Mouse (Mus musculus): ENCODE measurements at regions not wholly inside any gene's neighbourhood (a gene's known extent, or its start where the extent isn't known, plus 50 kb on each side); places are given as distances from the start of the nearest gene placed in this dataset.

- Histone ChIP-seq H3K4me3 (ENCODE audit: insufficient read depth, poor library complexity, severe bottlenecking) (no peak overlapping the region), H3K79me2 (ENCODE audit: control insufficient read depth, insufficient read depth) (no peaks in the 10 kb centered on the region), H3ac (ENCODE audit: control insufficient read depth, insufficient read length, low read depth) (no peak overlapping the region), H3K36me3 (ENCODE audit: control insufficient read depth, insufficient read depth) (peaks cover 20% of the 10 kb centered on the region), H3K27me3 (ENCODE audit: control insufficient read depth, insufficient read depth, insufficient read length) (no peaks in the 10 kb centered on the region), H3K79me3 (ENCODE audit: low read depth) (no peaks in the 10 kb centered on the region)
- TF ChIP-seq MYOG (IDR thresholded peaks at IDR 0.05; ENCODE audit: control insufficient read depth, extremely low read depth, insufficient read length), result no peak
- TF ChIP-seq MAX (IDR thresholded peaks at IDR 0.05), result no peak
- no peak for TF ChIP-seq FOSL1 (IDR thresholded peaks at IDR 0.05; ENCODE audit: insufficient read depth, low read length, poor library complexity, severe bottlenecking)
- TF ChIP-seq MYOD1 (IDR thresholded peaks at IDR 0.05; ENCODE audit: control insufficient read depth, insufficient read length, low read depth), result no peak
- TF ChIP-seq CTCF (IDR thresholded peaks at IDR 0.05; ENCODE audit: control insufficient read depth, insufficient read depth, insufficient read length), result no peak
- TF ChIP-seq CEBPB (IDR thresholded peaks at IDR 0.05; ENCODE audit: low read depth), result no peak
- no peak for TF ChIP-seq USF1 (IDR thresholded peaks at IDR 0.05; ENCODE audit: low read depth)
These were observed 51.0 kb upstream of the Mrps10 start for GRCm38 (mm10) chr17:47317651-47318050.

- Histone ChIP-seq H3K79me3 (ENCODE audit: low read depth) (no peaks in the 10 kb centered on the region), H3ac (ENCODE audit: control insufficient read depth, insufficient read length, low read depth) (no peak overlapping the region), H3K27me3 (ENCODE audit: control insufficient read depth, insufficient read depth, insufficient read length) (no peaks in the 10 kb centered on the region), H3K36me3 (ENCODE audit: control insufficient read depth, insufficient read depth) (peaks cover 16% of the 10 kb centered on the region), H3K79me2 (ENCODE audit: control insufficient read depth, insufficient read depth) (no peaks in the 10 kb centered on the region), H3K4me3 (ENCODE audit: insufficient read depth, poor library complexity, severe bottlenecking) (no peak overlapping the region)
- TF ChIP-seq CTCF (IDR thresholded peaks at IDR 0.05; ENCODE audit: control insufficient read depth, insufficient read depth, insufficient read length), result no peak
- no peak for TF ChIP-seq FOSL1 (IDR thresholded peaks at IDR 0.05; ENCODE audit: insufficient read depth, low read length, poor library complexity, severe bottlenecking)
These were observed 55.5 kb upstream of the Mrps10 start for GRCm38 (mm10) chr17:47313162-47313561.

GRCm38 (mm10) chr17:47311272-47311671 is 57.4 kb upstream of the Mrps10 start:
- Histone ChIP-seq H3ac (ENCODE audit: control insufficient read depth, insufficient read length, low read depth) (no peak overlapping the region), H3K79me3 (ENCODE audit: low read depth) (no peaks in the 10 kb centered on the region), H3K27me3 (ENCODE audit: control insufficient read depth, insufficient read depth, insufficient read length) (no peaks in the 10 kb centered on the region), H3K4me3 (ENCODE audit: insufficient read depth, poor library complexity, severe bottlenecking) (no peak overlapping the region), H3K36me3 (ENCODE audit: control insufficient read depth, insufficient read depth) (peaks cover 15% of the 10 kb centered on the region), H3K79me2 (ENCODE audit: control insufficient read depth, insufficient read depth) (no peaks in the 10 kb centered on the region)
- TF ChIP-seq MYOG (IDR thresholded peaks at IDR 0.05; ENCODE audit: control insufficient read depth, extremely low read depth, insufficient read length) (no peak), USF1 (IDR thresholded peaks at IDR 0.05; ENCODE audit: low read depth) (no peak), FOSL1 (IDR thresholded peaks at IDR 0.05; ENCODE audit: insufficient read depth, low read length, poor library complexity, severe bottlenecking) (no peak), CTCF (IDR thresholded peaks at IDR 0.05; ENCODE audit: control insufficient read depth, insufficient read depth, insufficient read length) (no peak), MAX (IDR thresholded peaks at IDR 0.05) (no peak)

GRCm38 (mm10) chr17:47306027-47306761 is 62.5 kb upstream of the Mrps10 start:
- Histone ChIP-seq H3ac (ENCODE audit: control insufficient read depth, insufficient read length, low read depth) (no peak overlapping the region), H3K27me3 (ENCODE audit: control insufficient read depth, insufficient read depth, insufficient read length) (no peaks in the 10 kb centered on the region), H3K4me3 (ENCODE audit: insufficient read depth, poor library complexity, severe bottlenecking) (no peak overlapping the region), H3K79me3 (ENCODE audit: low read depth) (no peaks in the 10 kb centered on the region), H3K36me3 (ENCODE audit: control insufficient read depth, insufficient read depth) (no peaks in the 10 kb centered on the region), H3K79me2 (ENCODE audit: control insufficient read depth, insufficient read depth) (no peaks in the 10 kb centered on the region)
- TF ChIP-seq MYOD1 (IDR thresholded peaks at IDR 0.05; ENCODE audit: control insufficient read depth, insufficient read length, low read depth), result no peak
- TF ChIP-seq CTCF (IDR thresholded peaks at IDR 0.05; ENCODE audit: control insufficient read depth, insufficient read depth, insufficient read length), result no peak
- no peak for TF ChIP-seq USF1 (IDR thresholded peaks at IDR 0.05; ENCODE audit: low read depth)
- no peak for TF ChIP-seq CEBPB (IDR thresholded peaks at IDR 0.05; ENCODE audit: low read depth)
- no peak for TF ChIP-seq MAX (IDR thresholded peaks at IDR 0.05)
- no peak for TF ChIP-seq MYOG (IDR thresholded peaks at IDR 0.05; ENCODE audit: control insufficient read depth, extremely low read depth, insufficient read length)
- no peak for TF ChIP-seq FOSL1 (IDR thresholded peaks at IDR 0.05; ENCODE audit: insufficient read depth, low read length, poor library complexity, severe bottlenecking)

- Histone ChIP-seq H3K79me3 (ENCODE audit: low read depth) (no peaks in the 10 kb centered on the region), H3ac (ENCODE audit: control insufficient read depth, insufficient read length, low read depth) (no peak overlapping the region), H3K79me2 (ENCODE audit: control insufficient read depth, insufficient read depth) (no peaks in the 10 kb centered on the region), H3K27me3 (ENCODE audit: control insufficient read depth, insufficient read depth, insufficient read length) (no peaks in the 10 kb centered on the region), H3K4me3 (ENCODE audit: insufficient read depth, poor library complexity, severe bottlenecking) (no peak overlapping the region), H3K36me3 (ENCODE audit: control insufficient read depth, insufficient read depth) (no peaks in the 10 kb centered on the region)
- TF ChIP-seq MYOD1 (IDR thresholded peaks at IDR 0.05; ENCODE audit: control insufficient read depth, insufficient read length, low read depth), result peak; percentile 60
- no peak for TF ChIP-seq CEBPB (IDR thresholded peaks at IDR 0.05; ENCODE audit: low read depth)
These were observed 64.1 kb upstream of the Mrps10 start for GRCm38 (mm10) chr17:47304463-47305199.

GRCm38 (mm10) chr17:47303600-47303999 is 65.1 kb upstream of the Mrps10 start:
- Histone ChIP-seq H3K79me2 (ENCODE audit: control insufficient read depth, insufficient read depth) (no peaks in the 10 kb centered on the region), H3K4me3 (ENCODE audit: insufficient read depth, poor library complexity, severe bottlenecking) (no peak overlapping the region), H3K27me3 (ENCODE audit: control insufficient read depth, insufficient read depth, insufficient read length) (no peaks in the 10 kb centered on the region), H3ac (ENCODE audit: control insufficient read depth, insufficient read length, low read depth) (no peak overlapping the region), H3K36me3 (ENCODE audit: control insufficient read depth, insufficient read depth) (no peaks in the 10 kb centered on the region), H3K79me3 (ENCODE audit: low read depth) (no peaks in the 10 kb centered on the region)
- TF ChIP-seq CEBPB (IDR thresholded peaks at IDR 0.05; ENCODE audit: low read depth) (no peak), MYOD1 (IDR thresholded peaks at IDR 0.05; ENCODE audit: control insufficient read depth, insufficient read length, low read depth) (no peak), MYOG (IDR thresholded peaks at IDR 0.05; ENCODE audit: control insufficient read depth, extremely low read depth, insufficient read length) (no peak), CTCF (IDR thresholded peaks at IDR 0.05; ENCODE audit: control insufficient read depth, insufficient read depth, insufficient read length) (no peak), MAX (IDR thresholded peaks at IDR 0.05) (no peak), USF1 (IDR thresholded peaks at IDR 0.05; ENCODE audit: low read depth) (no peak), FOSL1 (IDR thresholded peaks at IDR 0.05; ENCODE audit: insufficient read depth, low read length, poor library complexity, severe bottlenecking) (no peak)

Data from C2C12 (cell line).